Comparison of ENCODE assay signal across 20 mouse cellular contexts in genomic region chr19:10959978-10960346, GRCm38 (mm10). TPM values are rescaled to one million over a fixed set of nuclear protein-coding genes. Genes with fewer than 3 reads are reported as not detected.
A peak's percentile ranks its signal among the peaks of the same experiment; 100 is the strongest.
DNase-seq lines count a peak whose midpoint lies in the region; ATAC-seq and TF ChIP-seq lines count a peak whose summit lies in the region.
"Had no signal": no experiment of that assay in that cellular context is flagged by ENCODE, and none has a peak within 500 bp of the region (broad histone marks: within the 10 kb centered on the region; RNA-seq: fewer than 3 reads in every experiment).

No protein-coding gene starts in this region.

- H3K9me3 ChIP-seq in hindbrain, embryonic 12.5 days (replicated peaks): no peaks in the 10 kb centered on the region
- H3K9me3 ChIP-seq in hindbrain, postnatal 0 days (ENCODE audit: low read length): no peaks in the 10 kb centered on the region
- H3K9me3 ChIP-seq in embryonic facial prominence, embryonic 14.5 days (ENCODE audit: control insufficient read depth, low read length): no peaks in the 10 kb centered on the region
- no peaks in the 10 kb centered on the region for H3K9me3 ChIP-seq in hindbrain, embryonic 16.5 days (ENCODE audit: control insufficient read depth, low read length)
- H3K9me3 ChIP-seq in midbrain, embryonic 15.5 days: no peaks in the 10 kb centered on the region
- H3K9me3 ChIP-seq: heart, embryonic 12.5 days had no signal

- no peaks in the 10 kb centered on the region for H3K36me3 ChIP-seq in hindbrain, embryonic 12.5 days
- no peaks in the 10 kb centered on the region for H3K36me3 ChIP-seq in hindbrain, postnatal 0 days (ENCODE audit: insufficient read depth, low read length)
- H3K36me3 ChIP-seq in embryonic facial prominence, embryonic 14.5 days (ENCODE audit: control insufficient read depth, insufficient read depth, low read length): no peaks in the 10 kb centered on the region
- H3K36me3 ChIP-seq in hindbrain, embryonic 16.5 days (ENCODE audit: control insufficient read depth, insufficient read depth, low read length): no peaks in the 10 kb centered on the region
- no peaks in the 10 kb centered on the region for H3K36me3 ChIP-seq in midbrain, embryonic 15.5 days (replicated peaks)
- H3K36me3 ChIP-seq: heart, embryonic 12.5 days had no signal

- no peak overlapping the region for H3K4me3 ChIP-seq in hindbrain, embryonic 12.5 days
- no peak overlapping the region for H3K4me3 ChIP-seq in hindbrain, postnatal 0 days (ENCODE audit: low read length)
- H3K4me3 ChIP-seq in embryonic facial prominence, embryonic 14.5 days (ENCODE audit: low read depth, low read length): no peak overlapping the region
- H3K4me3 ChIP-seq in hindbrain, embryonic 16.5 days (ENCODE audit: low read length): no peak overlapping the region
- no peak overlapping the region for H3K4me3 ChIP-seq in midbrain, embryonic 15.5 days
- H3K4me3 ChIP-seq: heart, embryonic 12.5 days had no signal

- no peak for DNase-seq in hindbrain, postnatal 0 days (ENCODE audit: low spot score)
- DNase-seq in embryonic facial prominence, embryonic 14.5 days (ENCODE audit: low spot score): no peak
- DNase-seq in cerebellum, adult 18-20 months: no peak
- DNase-seq in layer of hippocampus, adult 9-11 months: no peak
- DNase-seq: thymus, adult 18-20 months had no signal

- no peak for TF ChIP-seq CTCF in hindbrain, postnatal 0 days (IDR thresholded peaks at IDR 0.05; ENCODE audit: low read depth)

- H3K4me1 ChIP-seq in hindbrain, embryonic 12.5 days: peaks cover 5% of the 10 kb centered on the region
- no peaks in the 10 kb centered on the region for H3K4me1 ChIP-seq in hindbrain, postnatal 0 days (ENCODE audit: insufficient read depth, low read length)
- no peaks in the 10 kb centered on the region for H3K4me1 ChIP-seq in embryonic facial prominence, embryonic 14.5 days (ENCODE audit: control insufficient read depth, insufficient read depth, low read length)
- H3K4me1 ChIP-seq in hindbrain, embryonic 16.5 days (ENCODE audit: control insufficient read depth, insufficient read depth, low read depth, low read length): 0 out of 2 replicates have a peak, but pooled peaks cover 4% of the 10 kb centered on the region
- no peaks in the 10 kb centered on the region for H3K4me1 ChIP-seq in midbrain, embryonic 15.5 days
- H3K4me1 ChIP-seq: heart, embryonic 12.5 days had no signal

- H3K4me2 ChIP-seq in hindbrain, embryonic 12.5 days (replicated peaks): 0 out of 2 replicates have a peak overlapping the region, but pooled peaks have one; percentile 25
- H3K4me2 ChIP-seq in hindbrain, postnatal 0 days (ENCODE audit: low read depth, low read length): no peak overlapping the region
- H3K4me2 ChIP-seq in embryonic facial prominence, embryonic 14.5 days (ENCODE audit: low read depth, low read length): peak overlapping the region; percentile 31
- H3K4me2 ChIP-seq in hindbrain, embryonic 16.5 days (ENCODE audit: low read length): peak overlapping the region; percentile 32; the same call in 1 of the 2 replicates
- H3K4me2 ChIP-seq in midbrain, embryonic 15.5 days: no peak overlapping the region
- H3K4me2 ChIP-seq: heart, embryonic 12.5 days had no signal

- no peak overlapping the region for H3K27ac ChIP-seq in hindbrain, embryonic 12.5 days
- H3K27ac ChIP-seq in hindbrain, postnatal 0 days: no peak overlapping the region
- H3K27ac ChIP-seq in embryonic facial prominence, embryonic 14.5 days (replicated peaks; ENCODE audit: low read depth, low read length): no peak overlapping the region
- H3K27ac ChIP-seq in hindbrain, embryonic 16.5 days (ENCODE audit: low read depth, low read length): no peak overlapping the region
- H3K27ac ChIP-seq in midbrain, embryonic 15.5 days: no peak overlapping the region
- H3K27ac ChIP-seq: kidney, postnatal 0 days had no signal

- H3K27me3 ChIP-seq in hindbrain, embryonic 12.5 days: peaks cover 4% of the 10 kb centered on the region; the same call in 1 of the 2 replicates
- H3K27me3 ChIP-seq in hindbrain, postnatal 0 days (ENCODE audit: insufficient read depth, low read length): no peaks in the 10 kb centered on the region
- H3K27me3 ChIP-seq in embryonic facial prominence, embryonic 14.5 days (replicated peaks; ENCODE audit: control insufficient read depth, insufficient read depth, low read length): no peaks in the 10 kb centered on the region
- H3K27me3 ChIP-seq in hindbrain, embryonic 16.5 days (replicated peaks; ENCODE audit: control insufficient read depth, insufficient read depth, low read length): no peaks in the 10 kb centered on the region
- no peaks in the 10 kb centered on the region for H3K27me3 ChIP-seq in midbrain, embryonic 15.5 days (replicated peaks)

- no peak overlapping the region for H3K9ac ChIP-seq in hindbrain, embryonic 12.5 days
- H3K9ac ChIP-seq in hindbrain, postnatal 0 days (replicated peaks; ENCODE audit: low read length): no peak overlapping the region
- H3K9ac ChIP-seq in embryonic facial prominence, embryonic 14.5 days (ENCODE audit: low read depth, low read length): 0 out of 2 replicates have a peak overlapping the region, but pooled peaks have one; percentile 31
- H3K9ac ChIP-seq in hindbrain, embryonic 16.5 days (ENCODE audit: low read depth, low read length): peak overlapping the region; percentile 49; the same call in 1 of the 2 replicates
- H3K9ac ChIP-seq in midbrain, embryonic 15.5 days: no peak overlapping the region
- H3K9ac ChIP-seq: heart, embryonic 12.5 days had no signal

- peak; percentile 42; the same call in 1 of the 2 replicates for ATAC-seq in hindbrain, embryonic 12.5 days (ENCODE audit: low FRiP score)
- no peak; the same call in 1 of the 2 replicates for ATAC-seq in hindbrain, postnatal 0 days
- ATAC-seq in embryonic facial prominence, embryonic 14.5 days (ENCODE audit: low read depth): no peak
- peak; percentile 5; the same call in 1 of the 2 replicates for ATAC-seq in hindbrain, embryonic 16.5 days
- peak; percentile 69 for ATAC-seq in midbrain, embryonic 15.5 days (replicated peaks)

- WGBS in hindbrain, embryonic 12.5 days: 41% methylated on average over 12 of the region's 12 CpGs
- WGBS in hindbrain, postnatal 0 days: 32% methylated on average over 12 of the region's 12 CpGs
- WGBS in embryonic facial prominence, embryonic 14.5 days: 40% methylated on average over 12 of the region's 12 CpGs
- 37% methylated on average over 12 of the region's 12 CpGs for WGBS in hindbrain, embryonic 16.5 days
- WGBS in midbrain, embryonic 15.5 days: 35% methylated on average over 12 of the region's 12 CpGs

RNA-seq across cellular contexts. Expression of gene Ccdc86, which starts 10.9 kb away (rescaled TPM):
- 21.5 and 21.7 TPM in 2 replicates for polyA plus RNA-seq in hindbrain, embryonic 12.5 days (2016; fragmentation: Nextera tagmentation; extraction: Ambion mirVana)
- 5.3 and 5.4 TPM in 2 replicates for total RNA-seq in hindbrain, postnatal 0 days (2014; rRNA removed)
- 14.2 and 15.1 TPM in 2 replicates for polyA plus RNA-seq in hindbrain, postnatal 0 days (2015; fragmentation: Nextera tagmentation; extraction: Ambion mirVana)
- polyA plus RNA-seq in embryonic facial prominence, embryonic 14.5 days (2014; fragmentation: Nextera tagmentation; extraction: Ambion mirVana): 22.4 and 25.2 TPM in 2 replicates
- 12.9 and 14.8 TPM in 2 replicates for polyA plus RNA-seq in hindbrain, embryonic 16.5 days (2015; fragmentation: Nextera tagmentation; extraction: Ambion mirVana)
- polyA plus RNA-seq in midbrain, embryonic 15.5 days (2015; fragmentation: Nextera tagmentation; extraction: Ambion mirVana): 13.3 and 14.1 TPM in 2 replicates

RNA-seq across cellular contexts. Expression of gene Ms4a10, which starts 14.5 kb away (rescaled TPM):
- polyA plus RNA-seq in hindbrain, embryonic 12.5 days (2016; fragmentation: Nextera tagmentation; extraction: Ambion mirVana): not detected in 2 replicates
- not detected in 2 replicates for total RNA-seq in hindbrain, postnatal 0 days (2014; rRNA removed)
- not detected in 2 replicates for polyA plus RNA-seq in hindbrain, postnatal 0 days (2015; fragmentation: Nextera tagmentation; extraction: Ambion mirVana)
- polyA plus RNA-seq in embryonic facial prominence, embryonic 14.5 days (2014; fragmentation: Nextera tagmentation; extraction: Ambion mirVana): 0.53 and 0.89 TPM in 2 replicates
- polyA plus RNA-seq in hindbrain, embryonic 16.5 days (2015; fragmentation: Nextera tagmentation; extraction: Ambion mirVana): not detected in 2 replicates
- not detected in 2 replicates for polyA plus RNA-seq in midbrain, embryonic 15.5 days (2015; fragmentation: Nextera tagmentation; extraction: Ambion mirVana)
- total RNA-seq: common myeloid progenitor, adult 5-6 weeks; gastrocnemius, postnatal 25 days; layer of hippocampus, postnatal 14 days; left cerebral cortex, postnatal 36 days; MEL had no signal
- polyA plus RNA-seq: frontal cortex, adult 2 months; heart, embryonic 12.5 days; neural tube, embryonic 14.5 days; spleen, adult 2 months had no signal

RNA-seq across cellular contexts. Expression of gene Ptgdr2, which starts 23.0 kb away (rescaled TPM):
- polyA plus RNA-seq in hindbrain, embryonic 12.5 days (2016; fragmentation: Nextera tagmentation; extraction: Ambion mirVana): 0.09 and 0.10 TPM in 2 replicates
- total RNA-seq in hindbrain, postnatal 0 days (2014; rRNA removed): 0.47 and 1.1 TPM in 2 replicates
- polyA plus RNA-seq in hindbrain, postnatal 0 days (2015; fragmentation: Nextera tagmentation; extraction: Ambion mirVana): 0.11 and 0.16 TPM in 2 replicates
- polyA plus RNA-seq in embryonic facial prominence, embryonic 14.5 days (2014; fragmentation: Nextera tagmentation; extraction: Ambion mirVana): 0.08 and 0.20 TPM in 2 replicates
- 0.19 and 0.20 TPM in 2 replicates for polyA plus RNA-seq in hindbrain, embryonic 16.5 days (2015; fragmentation: Nextera tagmentation; extraction: Ambion mirVana)
- polyA plus RNA-seq in midbrain, embryonic 15.5 days (2015; fragmentation: Nextera tagmentation; extraction: Ambion mirVana): 0.06 and 0.12 TPM in 2 replicates
- total RNA-seq: adrenal gland, postnatal 36 days; gastrocnemius, postnatal 25 days had no signal
- polyA plus RNA-seq: heart, embryonic 12.5 days; kidney, postnatal 0 days had no signal

RNA-seq across cellular contexts. Expression of gene Ms4a15, which starts 33.1 kb away (rescaled TPM):
- not detected in 2 replicates for polyA plus RNA-seq in hindbrain, embryonic 12.5 days (2016; fragmentation: Nextera tagmentation; extraction: Ambion mirVana)
- not detected in 2 replicates for total RNA-seq in hindbrain, postnatal 0 days (2014; rRNA removed)
- polyA plus RNA-seq in hindbrain, postnatal 0 days (2015; fragmentation: Nextera tagmentation; extraction: Ambion mirVana): not detected in 2 replicates
- not detected in 2 replicates for polyA plus RNA-seq in embryonic facial prominence, embryonic 14.5 days (2014; fragmentation: Nextera tagmentation; extraction: Ambion mirVana)
- not detected in 2 replicates for polyA plus RNA-seq in hindbrain, embryonic 16.5 days (2015; fragmentation: Nextera tagmentation; extraction: Ambion mirVana)
- not detected in 2 replicates for polyA plus RNA-seq in midbrain, embryonic 15.5 days (2015; fragmentation: Nextera tagmentation; extraction: Ambion mirVana)
- total RNA-seq: adrenal gland, postnatal 36 days; common myeloid progenitor, adult 5-6 weeks; gastrocnemius, postnatal 25 days; layer of hippocampus, postnatal 14 days; MEL had no signal
- polyA plus RNA-seq: heart, embryonic 12.5 days; kidney, postnatal 0 days; liver, embryonic 16.5 days; neural tube, embryonic 14.5 days had no signal

RNA-seq across cellular contexts. Expression of gene Zp1, which starts 39.5 kb away (rescaled TPM):
- polyA plus RNA-seq in hindbrain, embryonic 12.5 days (2016; fragmentation: Nextera tagmentation; extraction: Ambion mirVana): not detected in 2 replicates
- total RNA-seq in hindbrain, postnatal 0 days (2014; rRNA removed): 1.2 TPM in 1 of 2 replicates, not detected in the other
- polyA plus RNA-seq in hindbrain, postnatal 0 days (2015; fragmentation: Nextera tagmentation; extraction: Ambion mirVana): 0.50 and 0.60 TPM in 2 replicates
- polyA plus RNA-seq in embryonic facial prominence, embryonic 14.5 days (2014; fragmentation: Nextera tagmentation; extraction: Ambion mirVana): 0.17 TPM in 1 of 2 replicates, not detected in the other
- 0.79 and 0.94 TPM in 2 replicates for polyA plus RNA-seq in hindbrain, embryonic 16.5 days (2015; fragmentation: Nextera tagmentation; extraction: Ambion mirVana)
- polyA plus RNA-seq in midbrain, embryonic 15.5 days (2015; fragmentation: Nextera tagmentation; extraction: Ambion mirVana): 0.49 and 0.79 TPM in 2 replicates
- total RNA-seq: adrenal gland, postnatal 36 days; common myeloid progenitor, adult 5-6 weeks; gastrocnemius, postnatal 25 days; layer of hippocampus, postnatal 14 days; left cerebral cortex, postnatal 36 days; MEL had no signal
- polyA plus RNA-seq: heart, embryonic 12.5 days; kidney, postnatal 0 days; liver, embryonic 16.5 days; neural tube, embryonic 14.5 days had no signal

Comparison
In these comparisons a context has a peak if more than half of its experiments do, and no peak if none do; other contexts are left out.
1. ATAC-seq: peak in hindbrain, embryonic 12.5 days (single experiment), hindbrain, embryonic 16.5 days (single experiment) and midbrain, embryonic 15.5 days (single experiment); none in hindbrain, postnatal 0 days (single experiment) and embryonic facial prominence, embryonic 14.5 days (single experiment).
2. H3K4me2 ChIP-seq: peak in hindbrain, embryonic 12.5 days (single experiment), embryonic facial prominence, embryonic 14.5 days (single experiment) and hindbrain, embryonic 16.5 days (single experiment); none in hindbrain, postnatal 0 days (single experiment) and midbrain, embryonic 15.5 days (single experiment).
3. H3K9ac ChIP-seq: peak in embryonic facial prominence, embryonic 14.5 days (single experiment) and hindbrain, embryonic 16.5 days (single experiment); none in hindbrain, embryonic 12.5 days (single experiment), hindbrain, postnatal 0 days (single experiment) and midbrain, embryonic 15.5 days (single experiment).